Mouse (Mus musculus): Measurements from ENCODE around the gene Snrpe. TPM values are rescaled to one million over a fixed set of nuclear protein-coding genes. Genes with fewer than 3 reads are reported as not detected.

Snrpe gene
- polyA plus RNA-seq, 1 experiment = 488 TPM

GRCm38 (mm10) chr1:133585995-133586537 lies 24.0 kb downstream of the Snrpe start:
- Histone ChIP-seq H3K27me3 (ENCODE audit: control insufficient read depth, insufficient read depth, low read length, poor library complexity, severe bottlenecking) (no peaks in the 10 kb centered on the region), H3K4me3 (ENCODE audit: low read depth, low read length) (no peak overlapping the region), H3K9me3 (replicated peaks; ENCODE audit: control insufficient read depth, insufficient read depth, low read length, poor library complexity, severe bottlenecking) (no peaks in the 10 kb centered on the region), H3K36me3 (ENCODE audit: control insufficient read depth, insufficient read depth, low read length, poor library complexity, severe bottlenecking) (no peaks in the 10 kb centered on the region), H3K9ac (ENCODE audit: low read depth, poor library complexity, severe bottlenecking) (no peak overlapping the region), H3K4me1 (ENCODE audit: control insufficient read depth, insufficient read depth, low read length) (no peaks in the 10 kb centered on the region), H3K27ac (ENCODE audit: insufficient read depth, low read length) (no peak overlapping the region)
- TF ChIP-seq CTCF (IDR thresholded peaks at IDR 0.05; ENCODE audit: low read depth, low read length) (no peak), POLR2A (IDR thresholded peaks at IDR 0.05; ENCODE audit: insufficient read depth, low read length) (no peak), EP300 (IDR thresholded peaks at IDR 0.05; ENCODE audit: insufficient read depth, low read depth, low read length) (no peak)

- H3K27me3 ChIP-seq (ENCODE audit: control insufficient read depth, insufficient read depth, low read length, poor library complexity, severe bottlenecking) = no peaks in the 10 kb centered on the region
- TF ChIP-seq POLR2A (IDR thresholded peaks at IDR 0.05; ENCODE audit: insufficient read depth, low read length) (no peak), EP300 (IDR thresholded peaks at IDR 0.05; ENCODE audit: insufficient read depth, low read depth, low read length) (no peak), CTCF (IDR thresholded peaks at IDR 0.05; ENCODE audit: low read depth, low read length) (no peak)
- H3K4me3 ChIP-seq (ENCODE audit: low read depth, low read length) = no peak overlapping the region
- H3K27ac ChIP-seq (ENCODE audit: insufficient read depth, low read length) = no peak overlapping the region
- H3K9me3 ChIP-seq (replicated peaks; ENCODE audit: control insufficient read depth, insufficient read depth, low read length, poor library complexity, severe bottlenecking) = peaks cover 5% of the 10 kb centered on the region
- H3K4me1 ChIP-seq (ENCODE audit: control insufficient read depth, insufficient read depth, low read length) = no peaks in the 10 kb centered on the region
- no peak overlapping the region for H3K9ac ChIP-seq (ENCODE audit: low read depth, poor library complexity, severe bottlenecking)
- H3K36me3 ChIP-seq (ENCODE audit: control insufficient read depth, insufficient read depth, low read length, poor library complexity, severe bottlenecking) = no peaks in the 10 kb centered on the region
Measured at GRCm38 (mm10) chr1:133571293-133571692, 38.8 kb downstream of the Snrpe start.

Other genes starting within 250 kb of the Snrpe start
- 3.3 and 3.4 TPM in 2 replicates for gene Etnk2, start 246.7 kb downstream of the Snrpe start, polyA plus RNA-seq (2011; ENCODE audit: insufficient read depth, insufficient read length, low read depth, missing spikeins)
- gene Sox13, start 185.9 kb downstream of the Snrpe start, polyA plus RNA-seq (2011; ENCODE audit: insufficient read depth, insufficient read length, low read depth, missing spikeins) = 22.8 and 25.0 TPM in 2 replicates
- 36.9 and 38.4 TPM in 2 replicates for gene Zbed6, start 50.6 kb upstream of the Snrpe start, polyA plus RNA-seq (2011; ENCODE audit: insufficient read depth, insufficient read length, low read depth, missing spikeins)
- gene Gm38394, start 51.0 kb upstream of the Snrpe start, polyA plus RNA-seq (2011; ENCODE audit: insufficient read depth, insufficient read length, low read depth, missing spikeins) = 79.1 and 81.1 TPM in 2 replicates
- gene Lax1, start 79.8 kb upstream of the Snrpe start, polyA plus RNA-seq (2011; ENCODE audit: insufficient read depth, insufficient read length, low read depth, missing spikeins) = 1.4 and 1.5 TPM in 2 replicates
- 16.1 and 19.4 TPM in 2 replicates for gene Atp2b4, start 190.8 kb upstream of the Snrpe start, polyA plus RNA-seq (2011; ENCODE audit: insufficient read depth, insufficient read length, low read depth, missing spikeins)